Mouse (Mus musculus): ENCODE data around the gene Heatr6. TPM values are rescaled to one million over a fixed set of nuclear protein-coding genes. Genes with fewer than 3 reads are reported as not detected.

Gene Heatr6
- polyA plus RNA-seq, 1 experiment = 35.0 TPM

DNA sequence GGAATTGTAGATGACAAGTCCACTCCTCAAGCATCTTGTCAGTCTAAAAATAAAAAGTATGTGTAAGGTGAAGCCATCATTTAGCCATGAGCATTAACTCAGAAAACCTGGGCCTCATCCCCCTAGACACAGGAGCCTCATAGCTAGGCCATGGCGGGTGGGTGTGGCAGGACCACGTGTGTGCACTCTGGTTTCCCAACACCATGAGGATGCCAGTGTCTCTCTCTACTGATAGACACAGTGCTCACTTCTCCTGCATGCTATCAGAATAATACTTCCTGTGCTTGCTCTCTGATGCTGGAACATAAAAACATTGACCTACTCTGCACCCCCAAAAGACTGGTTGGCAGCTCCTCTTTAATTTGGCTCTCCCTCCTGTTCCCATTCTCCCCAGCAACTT lies 17.6 kb upstream of the Heatr6 start:
- DNase-seq = no peak
- H3K27me3 ChIP-seq (ENCODE audit: control insufficient read depth, insufficient read depth, low read length) = no peaks in the 10 kb centered on the region
- 66% methylated on average over 2 of the region's 2 CpGs for WGBS
- TF ChIP-seq POLR2A (IDR thresholded peaks at IDR 0.05; ENCODE audit: control insufficient read depth, extremely low read depth, insufficient read depth, low read length, poor library complexity) = no peak
- no peak for TF ChIP-seq CTCF (IDR thresholded peaks at IDR 0.05; ENCODE audit: borderline replicate concordance, control insufficient read depth, extremely low read depth, insufficient read depth, low read length, poor library complexity)
- no peak overlapping the region for H3K27ac ChIP-seq (ENCODE audit: control insufficient read depth, insufficient read depth, low read length)
- H3K4me3 ChIP-seq (ENCODE audit: control insufficient read depth, insufficient read depth, low read length) = no peak overlapping the region
- H3K36me3 ChIP-seq (ENCODE audit: control insufficient read depth, insufficient read depth, low read length) = no peaks in the 10 kb centered on the region
- H3K4me1 ChIP-seq (replicated peaks; ENCODE audit: control insufficient read depth, insufficient read depth, low read length) = no peaks in the 10 kb centered on the region

DNA sequence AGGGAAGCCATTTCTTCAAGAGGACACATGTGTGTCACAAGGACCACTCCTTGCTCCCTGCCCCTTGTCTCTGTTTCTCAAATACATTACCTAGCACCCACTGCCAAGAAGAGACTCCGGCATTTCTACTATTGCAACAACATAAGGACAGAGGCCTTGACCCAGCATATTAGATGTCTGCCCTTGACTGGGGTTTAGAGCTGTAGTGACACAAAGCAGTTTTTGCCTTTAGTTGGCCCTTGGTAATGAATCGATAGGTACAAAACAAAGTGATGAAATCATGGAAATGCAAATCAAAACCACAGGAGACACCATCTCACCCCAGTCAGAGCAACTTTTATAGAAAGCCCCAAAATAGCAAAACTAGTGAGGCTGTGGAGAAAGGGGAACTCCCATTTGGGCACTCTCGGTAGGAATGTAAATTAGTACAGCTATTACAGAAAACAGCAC lies 16.4 kb upstream of the Heatr6 start:
- no peak for DNase-seq

DNA sequence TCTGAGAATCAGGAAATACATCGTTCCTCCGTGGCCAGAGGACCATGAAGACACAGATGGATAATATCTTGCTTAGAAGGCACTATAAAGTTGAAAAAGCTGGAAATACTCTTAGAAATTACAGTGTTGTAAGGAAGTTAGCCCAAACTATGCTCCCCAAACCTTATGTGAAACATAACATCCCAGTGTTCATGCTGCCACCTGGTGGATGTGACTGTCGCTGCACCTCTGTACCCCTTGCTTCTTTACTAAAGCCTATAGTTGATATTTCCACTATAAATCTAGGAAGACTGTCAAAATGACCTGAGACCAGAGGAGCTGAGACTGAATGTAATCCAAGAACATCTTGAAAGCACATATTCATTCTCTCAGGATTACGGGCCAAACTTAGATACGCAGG lies 14.3 kb upstream of the Heatr6 start:
- Histone ChIP-seq H3K27ac (ENCODE audit: control insufficient read depth, insufficient read depth, low read length) (no peak overlapping the region), H3K27me3 (ENCODE audit: control insufficient read depth, insufficient read depth, low read length) (no peaks in the 10 kb centered on the region), H3K4me3 (ENCODE audit: control insufficient read depth, insufficient read depth, low read length) (no peak overlapping the region), H3K4me1 (replicated peaks; ENCODE audit: control insufficient read depth, insufficient read depth, low read length) (no peaks in the 10 kb centered on the region), H3K36me3 (ENCODE audit: control insufficient read depth, insufficient read depth, low read length) (no peaks in the 10 kb centered on the region)
- DNase-seq = peak; percentile 75
- 31% methylated on average over 5 of the region's 5 CpGs for WGBS
- TF ChIP-seq POLR2A (IDR thresholded peaks at IDR 0.05; ENCODE audit: control insufficient read depth, extremely low read depth, insufficient read depth, low read length, poor library complexity) = no peak
- TF ChIP-seq CTCF (IDR thresholded peaks at IDR 0.05; ENCODE audit: borderline replicate concordance, control insufficient read depth, extremely low read depth, insufficient read depth, low read length, poor library complexity) = no peak

More for the DNA sequence above, 16.4 kb upstream of the Heatr6 start:
- no peaks in the 10 kb centered on the region for H3K27me3 ChIP-seq (ENCODE audit: control insufficient read depth, insufficient read depth, low read length)
- no peaks in the 10 kb centered on the region for H3K4me1 ChIP-seq (replicated peaks; ENCODE audit: control insufficient read depth, insufficient read depth, low read length)
- H3K36me3 ChIP-seq (ENCODE audit: control insufficient read depth, insufficient read depth, low read length) = no peaks in the 10 kb centered on the region
- WGBS = 30% methylated on average over 3 of the region's 3 CpGs
- no peak overlapping the region for H3K27ac ChIP-seq (ENCODE audit: control insufficient read depth, insufficient read depth, low read length)
- TF ChIP-seq POLR2A (IDR thresholded peaks at IDR 0.05; ENCODE audit: control insufficient read depth, extremely low read depth, insufficient read depth, low read length, poor library complexity) (no peak), CTCF (IDR thresholded peaks at IDR 0.05; ENCODE audit: borderline replicate concordance, control insufficient read depth, extremely low read depth, insufficient read depth, low read length, poor library complexity) (no peak)
- no peak overlapping the region for H3K4me3 ChIP-seq (ENCODE audit: control insufficient read depth, insufficient read depth, low read length)

DNA sequence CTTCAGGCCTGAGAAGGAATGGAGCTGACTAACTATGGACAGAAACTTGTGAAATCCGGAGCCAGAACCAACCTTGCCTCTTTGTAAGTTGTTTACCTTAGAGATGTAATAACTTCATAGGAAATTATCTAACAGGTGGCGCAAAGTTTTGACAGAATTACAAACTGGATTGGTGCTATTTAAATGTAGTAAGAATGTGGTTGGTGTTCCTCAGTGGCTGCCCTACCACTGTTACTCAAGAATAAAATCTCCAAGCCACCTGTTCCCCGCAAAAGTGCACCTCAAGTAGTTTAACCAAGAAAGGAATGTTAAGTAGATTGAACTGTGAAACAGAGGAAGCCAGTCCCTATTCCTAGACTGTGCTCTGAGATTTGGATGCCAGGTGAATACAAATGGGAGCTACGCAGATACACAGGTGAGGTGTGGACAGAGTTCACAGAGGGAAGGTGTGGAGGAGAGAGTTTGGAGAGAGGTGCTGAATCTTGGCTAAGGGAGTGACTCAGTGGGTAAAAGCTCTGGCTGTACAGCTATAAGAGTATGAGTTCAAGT lies 13.0 kb upstream of the Heatr6 start:
- H3K27me3 ChIP-seq (ENCODE audit: control insufficient read depth, insufficient read depth, low read length) = no peaks in the 10 kb centered on the region
- H3K4me1 ChIP-seq (replicated peaks; ENCODE audit: control insufficient read depth, insufficient read depth, low read length) = no peaks in the 10 kb centered on the region
- 93% methylated on average over 4 of the region's 4 CpGs for WGBS
- TF ChIP-seq CTCF (IDR thresholded peaks at IDR 0.05; ENCODE audit: borderline replicate concordance, control insufficient read depth, extremely low read depth, insufficient read depth, low read length, poor library complexity) (no peak), POLR2A (IDR thresholded peaks at IDR 0.05; ENCODE audit: control insufficient read depth, extremely low read depth, insufficient read depth, low read length, poor library complexity) (no peak)
- no peak for DNase-seq
- H3K4me3 ChIP-seq (ENCODE audit: control insufficient read depth, insufficient read depth, low read length) = no peak overlapping the region
- no peaks in the 10 kb centered on the region for H3K36me3 ChIP-seq (ENCODE audit: control insufficient read depth, insufficient read depth, low read length)
- H3K27ac ChIP-seq (ENCODE audit: control insufficient read depth, insufficient read depth, low read length) = no peak overlapping the region

GRCm38 (mm10) chr11:83741841-83742240 lies 11.7 kb upstream of the Heatr6 start:
- no peaks in the 10 kb centered on the region for H3K27me3 ChIP-seq (ENCODE audit: control insufficient read depth, insufficient read depth, low read length)
- TF ChIP-seq CTCF (IDR thresholded peaks at IDR 0.05; ENCODE audit: borderline replicate concordance, control insufficient read depth, extremely low read depth, insufficient read depth, low read length, poor library complexity) (no peak), POLR2A (IDR thresholded peaks at IDR 0.05; ENCODE audit: control insufficient read depth, extremely low read depth, insufficient read depth, low read length, poor library complexity) (no peak)
- H3K36me3 ChIP-seq (ENCODE audit: control insufficient read depth, insufficient read depth, low read length) = no peaks in the 10 kb centered on the region
- H3K4me3 ChIP-seq (ENCODE audit: control insufficient read depth, insufficient read depth, low read length) = no peak overlapping the region
- no peak overlapping the region for H3K27ac ChIP-seq (ENCODE audit: control insufficient read depth, insufficient read depth, low read length)
- DNase-seq = no peak
- WGBS = 93% methylated on average over 5 of the region's 5 CpGs
- no peaks in the 10 kb centered on the region for H3K4me1 ChIP-seq (replicated peaks; ENCODE audit: control insufficient read depth, insufficient read depth, low read length)

DNA sequence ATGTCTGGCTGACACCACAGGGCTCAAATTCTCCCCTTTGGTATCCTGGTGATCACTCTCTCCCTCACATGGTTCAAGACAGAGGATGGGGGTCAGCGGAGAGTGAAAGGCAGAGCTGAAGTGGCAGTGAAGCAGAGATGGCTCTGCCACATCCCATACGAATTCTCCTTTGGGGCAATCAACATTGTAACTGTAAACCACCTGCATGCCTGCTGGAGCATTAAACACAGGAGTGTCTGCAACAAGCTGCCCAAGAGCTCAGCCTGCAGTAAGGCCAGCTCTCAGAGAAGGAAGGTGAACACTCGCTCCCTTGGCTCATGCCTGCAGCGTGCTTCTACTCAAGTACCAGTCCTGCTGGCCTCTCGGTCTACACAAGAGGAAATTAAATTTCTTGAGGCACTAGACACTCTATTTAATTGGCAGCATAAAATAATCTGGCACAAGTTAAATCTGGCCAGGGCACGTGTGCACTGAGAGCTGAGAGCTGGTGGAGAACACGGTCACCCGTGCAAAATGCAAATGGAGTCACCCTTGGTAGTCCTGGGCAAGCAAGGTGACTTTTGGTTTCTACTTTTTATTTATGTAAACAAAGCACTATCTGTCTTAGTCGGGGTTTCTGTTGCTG lies 10.7 kb upstream of the Heatr6 start:
- Histone ChIP-seq H3K27me3 (ENCODE audit: control insufficient read depth, insufficient read depth, low read length) (no peaks in the 10 kb centered on the region), H3K4me3 (ENCODE audit: control insufficient read depth, insufficient read depth, low read length) (no peak overlapping the region), H3K36me3 (ENCODE audit: control insufficient read depth, insufficient read depth, low read length) (no peaks in the 10 kb centered on the region), H3K27ac (ENCODE audit: control insufficient read depth, insufficient read depth, low read length) (no peak overlapping the region), H3K4me1 (replicated peaks; ENCODE audit: control insufficient read depth, insufficient read depth, low read length) (no peaks in the 10 kb centered on the region)
- TF ChIP-seq POLR2A (IDR thresholded peaks at IDR 0.05; ENCODE audit: control insufficient read depth, extremely low read depth, insufficient read depth, low read length, poor library complexity) (no peak), CTCF (IDR thresholded peaks at IDR 0.05; ENCODE audit: borderline replicate concordance, control insufficient read depth, extremely low read depth, insufficient read depth, low read length, poor library complexity) (no peak)
- WGBS = 89% methylated on average over 9 of the region's 9 CpGs
- no peak for DNase-seq
